Mouse (Mus musculus) hindbrain, embryonic 16.5 days (tissue): Measurements from ENCODE around the gene Sim1. TPM values are rescaled to one million over a fixed set of nuclear protein-coding genes. Genes with fewer than 3 reads are reported as not detected.

ENCODE experiments used
- ATAC-seq: fragments of 200-750 bp; cut with Nextera tagmentation; 2 replicates; pipeline ENCODE4 v1.8.0; 2017; ENCODE audit warnings: moderate TSS enrichment, moderate library complexity
- H3K27ac ChIP-seq: fragments of 300-500 bp; sonication (generic); 2 replicates; pipeline ENCODE4 v1.5.1; 2014; ENCODE audit warnings: low read depth, mild to moderate bottlenecking, control low read depth, low read length, moderate library complexity
- H3K27me3 ChIP-seq: fragments of 300-500 bp; sonication (generic); replicated peaks from 2 replicates; pipeline ENCODE4 v1.6.1; 2014; ENCODE audit warnings: low read length; ENCODE audit not compliant: control insufficient read depth, insufficient read depth
- H3K36me3 ChIP-seq: fragments of 300-500 bp; sonication (generic); 2 replicates; pipeline ENCODE4 v1.6.1; 2014; ENCODE audit warnings: mild to moderate bottlenecking, low read length, moderate library complexity, mixed read lengths; ENCODE audit not compliant: control insufficient read depth, insufficient read depth
- H3K4me1 ChIP-seq: fragments of 300-500 bp; sonication (generic); 2 replicates; pipeline ENCODE4 v1.6.1; 2014; ENCODE audit warnings: low read depth, low read length; ENCODE audit not compliant: control insufficient read depth, insufficient read depth
- H3K4me2 ChIP-seq: fragments of 300-500 bp; sonication (generic); 2 replicates; pipeline ENCODE4 v1.6.1; 2014; ENCODE audit warnings: mild to moderate bottlenecking, low read length, control low read depth, moderate library complexity
- H3K4me3 ChIP-seq: fragments of 300-500 bp; sonication (generic); 2 replicates; pipeline ENCODE4 v1.5.1; 2014; ENCODE audit warnings: mild to moderate bottlenecking, low read length, control low read depth, moderate library complexity
- H3K9ac ChIP-seq: fragments of 300-500 bp; sonication (generic); 2 replicates; pipeline ENCODE4 v1.6.1; 2014; ENCODE audit warnings: low read depth, mild to moderate bottlenecking, control low read depth, low read length, moderate library complexity
- H3K9me3 ChIP-seq: fragments of 300-500 bp; sonication (generic); 2 replicates; pipeline ENCODE4 v1.6.1; 2014; ENCODE audit warnings: mild to moderate bottlenecking, low read length, moderate library complexity; ENCODE audit not compliant: control insufficient read depth
- WGBS: fragments of 180-500 bp; shearing (Covaris S2); extraction: QIAGEN DNeasy Blood & Tissue Kit; methylation state at CpG from one replicate; pipeline ENCODE4 v1.1.7; 2014; 5-methylcytosine and 5-hydroxymethylcytosine counted together
- polyA plus RNA-seq: library from polyadenylated mRNA; unstranded; fragments of >200 nt; fragmentation: Nextera tagmentation; extraction: Ambion mirVana; gene quantifications from 2 replicates; pipeline ENCODE4 v1.2.1, GENCODE M21; 2015

Gene Sim1
- polyA plus RNA-seq, 1 experiment from 2014 or later: 0.05 TPM

DNA sequence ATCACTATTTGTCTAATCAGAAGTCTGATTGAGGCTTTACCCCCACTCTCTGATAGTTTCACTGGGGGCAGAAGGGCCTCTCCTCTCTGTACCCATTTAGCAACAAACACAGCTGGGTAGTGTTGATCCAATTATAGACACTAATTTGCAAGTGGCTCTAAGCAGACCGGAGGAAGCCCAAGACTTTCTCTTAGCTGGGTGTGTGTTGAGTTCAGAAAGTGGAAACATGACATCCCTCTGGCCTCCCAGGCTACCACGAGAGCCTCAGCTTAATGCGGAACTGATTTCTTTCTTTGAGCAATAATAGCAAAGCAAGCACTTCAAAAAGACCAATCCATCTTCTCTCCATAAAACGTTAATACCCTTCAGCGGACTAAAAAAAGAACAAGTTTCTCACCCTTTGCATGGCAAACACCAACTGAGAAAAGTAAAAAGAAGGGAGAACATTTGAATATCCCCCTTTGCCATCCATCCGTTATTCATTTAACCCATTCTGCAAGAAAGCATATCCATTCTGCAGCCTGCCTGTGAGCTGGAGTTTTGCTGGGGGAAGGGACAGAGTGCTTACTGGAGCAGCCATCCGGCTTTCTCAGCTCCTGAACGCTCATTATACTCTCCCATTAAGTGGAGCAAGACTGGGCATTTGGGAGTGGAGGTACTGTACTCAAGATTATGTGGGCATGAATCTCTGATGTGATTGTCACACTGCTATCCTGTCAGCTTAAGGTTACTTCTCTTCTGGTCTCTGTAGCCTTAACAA lies 117.0 kb downstream of the Sim1 start:
- no peaks in the 10 kb centered on the region for H3K27me3 ChIP-seq
- no peaks in the 10 kb centered on the region for H3K4me1 ChIP-seq
- no peaks in the 10 kb centered on the region for H3K36me3 ChIP-seq
- H3K9ac ChIP-seq: no peak overlapping the region
- peak; percentile 79 for ATAC-seq
- no peak overlapping the region for H3K4me3 ChIP-seq
- H3K27ac ChIP-seq: no peak overlapping the region
- no peak overlapping the region for H3K4me2 ChIP-seq
- 6% methylated on average over 8 of the region's 8 CpGs for WGBS
- no peaks in the 10 kb centered on the region for H3K9me3 ChIP-seq

DNA sequence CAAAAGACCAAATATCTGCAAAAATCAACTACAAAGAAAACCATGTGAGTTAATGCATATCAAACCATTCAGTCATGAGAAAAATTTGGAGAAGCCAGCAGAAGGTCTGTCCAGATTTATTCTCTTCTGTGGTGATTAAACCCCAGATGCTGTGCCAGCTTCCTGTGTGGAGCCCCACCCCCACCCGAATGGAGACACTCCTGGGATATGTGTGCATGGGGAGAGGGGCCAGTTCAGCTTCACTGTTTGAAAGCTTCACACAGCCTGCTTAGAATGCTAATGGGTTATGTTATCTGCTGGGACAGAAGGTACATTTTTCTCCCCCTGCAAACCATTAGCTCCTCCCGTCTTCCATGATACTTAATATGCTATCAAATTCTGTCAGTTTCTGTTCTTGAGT lies 120.3 kb downstream of the Sim1 start:
- ATAC-seq: peak; percentile 72; the same call in 1 of the 2 replicates
- Histone ChIP-seq H3K27me3 (no peaks in the 10 kb centered on the region), H3K9ac (no peak overlapping the region), H3K27ac (no peak overlapping the region), H3K4me3 (no peak overlapping the region), H3K4me1 (no peaks in the 10 kb centered on the region), H3K36me3 (no peaks in the 10 kb centered on the region), H3K9me3 (no peaks in the 10 kb centered on the region), H3K4me2 (no peak overlapping the region)
- WGBS: 12% methylated on average over 2 of the region's 2 CpGs

DNA sequence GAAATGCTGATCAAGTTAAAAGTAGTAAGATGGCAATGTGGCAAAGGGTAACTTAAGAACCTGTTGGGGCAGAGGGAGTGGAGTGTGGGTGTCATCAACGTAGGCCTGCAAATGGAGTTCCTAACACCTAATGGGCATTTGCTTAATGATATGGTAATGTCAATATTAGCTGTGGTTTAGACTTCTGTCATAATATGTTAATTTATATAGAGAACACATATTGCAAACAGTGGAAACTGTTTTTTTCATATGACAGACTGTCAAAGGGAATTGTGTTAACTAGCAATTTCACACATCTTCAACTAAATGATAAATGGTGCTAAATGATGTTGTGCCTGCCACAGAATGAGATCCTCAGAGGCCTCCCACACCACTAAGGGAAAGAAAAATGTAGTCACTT lies 120.8 kb downstream of the Sim1 start:
- WGBS: 35% methylated on average over 1 of the region's 1 CpGs

DNA sequence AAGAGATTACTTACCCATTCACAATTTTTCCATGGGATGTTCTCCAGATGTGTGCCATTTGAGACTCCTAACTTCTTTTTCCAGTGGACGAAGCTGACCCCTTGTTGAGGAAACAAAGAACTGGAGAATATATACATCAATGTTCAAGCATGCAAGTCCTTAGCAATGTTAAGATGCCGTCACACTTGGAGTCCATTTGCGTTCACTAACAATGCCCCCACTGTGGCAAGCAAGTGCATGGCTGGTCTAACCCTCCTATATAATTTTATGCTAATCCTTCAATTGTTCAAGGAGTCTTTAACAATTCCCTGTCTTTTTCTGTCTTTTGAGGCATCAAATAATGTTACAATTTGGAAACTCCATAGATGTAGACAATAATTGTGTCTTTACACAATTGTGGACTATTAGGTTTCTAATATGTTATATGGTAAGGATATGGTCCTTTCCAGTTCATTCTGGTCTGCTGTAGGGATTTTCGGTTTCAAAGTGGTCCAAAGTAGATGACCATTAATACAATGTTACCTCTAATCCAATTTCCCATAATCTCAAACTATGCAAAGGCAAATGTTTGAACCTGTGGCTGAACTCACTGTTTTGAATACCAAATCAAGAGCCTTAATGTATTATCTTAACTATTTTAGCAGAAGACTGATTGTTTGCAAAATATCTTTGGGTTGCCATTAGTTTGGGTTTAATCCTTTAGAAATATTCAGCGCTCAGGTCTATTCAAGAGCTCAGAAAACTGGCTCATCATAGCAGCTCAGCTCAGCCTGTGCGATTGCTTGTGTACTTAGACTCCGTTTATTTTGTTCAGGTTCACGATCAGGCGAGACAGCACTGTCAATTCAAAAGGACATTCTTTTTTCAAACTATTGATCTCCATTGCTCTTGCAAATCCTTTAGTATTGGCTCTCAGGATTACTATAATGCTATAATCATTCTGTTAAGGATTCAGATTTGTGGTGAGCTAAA lies 129.0 kb downstream of the Sim1 start:
- WGBS: 62% methylated on average over 9 of the region's 9 CpGs
- H3K27ac ChIP-seq: no peak overlapping the region
- H3K27me3 ChIP-seq: no peaks in the 10 kb centered on the region
- no peaks in the 10 kb centered on the region for H3K36me3 ChIP-seq
- no peak overlapping the region for H3K9ac ChIP-seq
- no peak overlapping the region for H3K4me3 ChIP-seq
- H3K4me1 ChIP-seq: no peaks in the 10 kb centered on the region
- H3K4me2 ChIP-seq: no peak overlapping the region
- no peaks in the 10 kb centered on the region for H3K9me3 ChIP-seq
- ATAC-seq: no peak

More for the DNA sequence above, 120.8 kb downstream of the Sim1 start:
- Histone ChIP-seq H3K4me2 (no peak overlapping the region), H3K4me1 (no peaks in the 10 kb centered on the region), H3K36me3 (no peaks in the 10 kb centered on the region), H3K27me3 (no peaks in the 10 kb centered on the region), H3K9ac (no peak overlapping the region), H3K4me3 (no peak overlapping the region), H3K27ac (no peak overlapping the region), H3K9me3 (no peaks in the 10 kb centered on the region)
- ATAC-seq: no peak
